Mouse (Mus musculus) testis, adult 2 months (tissue): ENCODE data around the gene Klhl35.

ENCODE experiments used
- CTCF ChIP-seq: fragments of 200-500 bp; IDR thresholded peaks from 2 replicates; pipeline ENCODE4 v1.5.1; 2012; ENCODE audit warnings: low read depth, mild to moderate bottlenecking, inconsistent platforms, low read length, moderate library complexity; ENCODE audit not compliant: control insufficient read depth, insufficient read depth, insufficient replicate concordance
- POLR2A ChIP-seq: fragments of 200-500 bp; IDR thresholded peaks from 2 replicates; pipeline ENCODE4 v1.6.1; 2012; ENCODE audit warnings: low read depth, mild to moderate bottlenecking, inconsistent platforms, low read length, moderate library complexity; ENCODE audit not compliant: control insufficient read depth

GRCm38 (mm10) chr7:99483271-99483923, 17.6 kb downstream of the Klhl35 start, which contains the start of gene Rps3:
- TF ChIP-seq CTCF = no peak
- peak; percentile 95 for TF ChIP-seq POLR2A
